Mouse (Mus musculus): Measurements from ENCODE around the gene Fmnl3.

- TF ChIP-seq TAL1 (IDR thresholded peaks at IDR 0.05; ENCODE audit: low read length) (no peak), GATA1 (IDR thresholded peaks at IDR 0.05; ENCODE audit: low read length) (no peak)
These were observed 31.4 kb downstream of the Fmnl3 start for GRCm38 (mm10) chr15:99338916-99339315.

Measured in erythroblast, embryonic 14.5 days (primary cell).